Mouse (Mus musculus) neural tube, embryonic 15.5 days (tissue): ENCODE measurements around the gene Tpsg1. TPM values are rescaled to one million over a fixed set of nuclear protein-coding genes. Genes with fewer than 3 reads are reported as not detected.

ENCODE experiments used
- polyA plus RNA-seq: library from polyadenylated mRNA; unstranded; fragments of >200 nt; fragmentation: Nextera tagmentation; extraction: Ambion mirVana; gene quantifications from 2 replicates; pipeline ENCODE4 v1.2.1, GENCODE M21; 2015

Gene Tpsg1
- polyA plus RNA-seq, 1 experiment from 2014 or later = 0.74 TPM

Other genes starting within 250 kb of the Tpsg1 start
- 0.13 TPM in 1 of 2 replicates, not detected in the other for gene Ptx4, start 248.5 kb upstream of the Tpsg1 start, polyA plus RNA-seq
- gene Clcn7, start 235.9 kb upstream of the Tpsg1 start, polyA plus RNA-seq = 25.1 and 28.7 TPM in 2 replicates
- gene Ccdc154, start 206.8 kb upstream of the Tpsg1 start, polyA plus RNA-seq = not detected in 2 replicates
- gene Gm38655, start 193.8 kb upstream of the Tpsg1 start, polyA plus RNA-seq = not detected in 2 replicates
- 31.5 and 31.7 TPM in 2 replicates for gene BC003965, start 184.7 kb upstream of the Tpsg1 start, polyA plus RNA-seq
- 14.1 and 14.8 TPM in 2 replicates for gene Unkl, start 180.9 kb upstream of the Tpsg1 start, polyA plus RNA-seq
- gene Gnptg, start 129.1 kb upstream of the Tpsg1 start, polyA plus RNA-seq = 99.6 and 110 TPM in 2 replicates
- gene Tsr3, start 129.1 kb upstream of the Tpsg1 start, polyA plus RNA-seq = 57.8 and 60.2 TPM in 2 replicates
- gene Baiap3, start 112.9 kb upstream of the Tpsg1 start, polyA plus RNA-seq = 9.9 and 10.3 TPM in 2 replicates
- gene Ube2i, start 94.7 kb upstream of the Tpsg1 start, polyA plus RNA-seq = 400 and 434 TPM in 2 replicates
- 0.13 and 0.14 TPM in 2 replicates for gene Prss34, start 70.9 kb upstream of the Tpsg1 start, polyA plus RNA-seq
- gene Prss28, start 60.6 kb upstream of the Tpsg1 start, polyA plus RNA-seq = not detected in 2 replicates
- gene Prss29, start 50.6 kb upstream of the Tpsg1 start, polyA plus RNA-seq = not detected in 2 replicates
- gene Tpsab1, start 23.7 kb upstream of the Tpsg1 start, polyA plus RNA-seq = 0.19 TPM in 1 of 2 replicates, not detected in the other
- 1.2 and 1.8 TPM in 2 replicates for gene Tpsb2, start 3.0 kb upstream of the Tpsg1 start, polyA plus RNA-seq
- gene Cacna1h, start 64.5 kb downstream of the Tpsg1 start, polyA plus RNA-seq = 10.1 and 10.9 TPM in 2 replicates
- 0.67 and 0.84 TPM in 2 replicates for gene Tekt4, start 85.3 kb downstream of the Tpsg1 start, polyA plus RNA-seq
- 0.64 and 0.93 TPM in 2 replicates for gene Sstr5, start 128.0 kb downstream of the Tpsg1 start, polyA plus RNA-seq
- 16.0 and 16.9 TPM in 2 replicates for gene Sox8, start 201.4 kb downstream of the Tpsg1 start, polyA plus RNA-seq
- 26.2 and 26.9 TPM in 2 replicates for gene Lmf1, start 209.8 kb downstream of the Tpsg1 start, polyA plus RNA-seq